Mouse (Mus musculus): Measurements from ENCODE around the gene Rbpms2. TPM values are rescaled to one million over a fixed set of nuclear protein-coding genes. Genes with fewer than 3 reads are reported as not detected.
"Not testable (repeated sequence)": the region's sequence is repeated elsewhere in the genome, so short reads cannot be mapped to it uniquely, and the experiment has no call there.

Rbpms2 gene
- polyA plus RNA-seq, 1 experiment from 2014 or later, result 106 TPM

DNA sequence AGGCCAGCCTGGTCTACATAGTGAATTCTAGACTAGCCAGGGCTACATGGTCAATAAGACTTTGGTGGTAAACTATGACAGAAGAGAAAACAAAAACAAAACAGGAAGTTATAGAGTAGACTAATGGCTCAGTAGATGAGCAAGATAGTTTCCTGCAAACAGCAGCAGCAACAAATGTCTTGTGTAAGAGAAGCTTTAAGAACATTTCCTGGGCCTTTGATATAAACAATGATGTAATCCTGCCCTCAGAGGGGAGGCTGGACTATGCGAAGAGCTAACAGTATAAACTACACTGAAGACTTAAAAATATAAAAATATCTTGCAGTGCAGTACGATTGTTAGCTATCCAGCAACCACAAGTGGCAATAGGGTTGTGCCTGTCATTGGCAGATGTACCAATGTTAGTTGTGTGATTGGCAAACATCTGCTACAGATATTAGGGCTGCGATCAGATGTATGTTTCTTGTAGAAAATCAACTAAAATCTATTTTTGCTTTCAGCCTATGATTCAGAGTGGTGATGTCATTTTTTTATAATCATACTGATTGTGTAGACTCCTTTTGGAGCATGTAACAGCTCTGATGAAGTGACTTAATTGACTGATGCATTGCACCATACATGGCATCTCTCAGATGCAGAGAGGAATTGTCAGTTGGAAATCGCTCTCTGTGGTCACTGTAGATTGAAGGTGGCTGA, 51.6 kb downstream of the Rbpms2 start:
- no peak for ATAC-seq (ENCODE audit: extremely low read depth, insufficient number of reproducible peaks, low FRiP score, low TSS enrichment)
- H3K27ac ChIP-seq (replicated peaks), result peak overlapping the region; percentile 93
- peaks cover 21% of the 10 kb centered on the region for H3K36me3 ChIP-seq
- H3K9ac ChIP-seq, result 0 out of 2 replicates have a peak overlapping the region, but pooled peaks have one; percentile 37
- no peak overlapping the region for H3K4me3 ChIP-seq
- H3K4me2 ChIP-seq, result 0 out of 2 replicates have a peak overlapping the region, but pooled peaks have one; percentile 96
- 67% methylated on average over 4 of the region's 4 CpGs for WGBS
- peaks cover 76% of the 10 kb centered on the region for H3K4me1 ChIP-seq
- H3K9me3 ChIP-seq, result no peaks in the 10 kb centered on the region
- H3K27me3 ChIP-seq (replicated peaks), result no peaks in the 10 kb centered on the region

DNA sequence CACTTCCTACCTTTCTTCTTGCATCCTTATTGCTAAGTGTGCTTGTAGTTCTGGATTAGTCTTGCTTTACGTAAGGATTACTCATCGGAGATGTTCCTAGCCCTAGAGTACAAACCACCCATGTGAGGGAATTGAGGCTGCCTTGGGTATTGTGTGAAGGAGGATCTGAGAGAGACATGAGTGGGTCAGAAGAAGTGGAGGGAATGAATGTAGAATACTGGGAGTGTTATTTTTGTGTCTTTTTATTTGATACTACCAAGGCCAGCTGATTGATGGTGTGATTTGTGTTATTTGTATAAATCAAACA, 52.1 kb downstream of the Rbpms2 start:
- Histone ChIP-seq H3K9ac (0 out of 2 replicates have a peak overlapping the region, but pooled peaks have one; percentile 37), H3K4me1 (peaks cover 76% of the 10 kb centered on the region), H3K4me2 (no peak overlapping the region), H3K36me3 (peaks cover 26% of the 10 kb centered on the region), H3K4me3 (no peak overlapping the region), H3K27me3 (replicated peaks) (no peaks in the 10 kb centered on the region), H3K27ac (replicated peaks) (peak overlapping the region; percentile 17; the same call in 1 of the 2 replicates), H3K9me3 (no peaks in the 10 kb centered on the region)
- no peak for ATAC-seq (ENCODE audit: extremely low read depth, insufficient number of reproducible peaks, low FRiP score, low TSS enrichment)
- WGBS, result 76% methylated on average over 2 of the region's 2 CpGs

DNA sequence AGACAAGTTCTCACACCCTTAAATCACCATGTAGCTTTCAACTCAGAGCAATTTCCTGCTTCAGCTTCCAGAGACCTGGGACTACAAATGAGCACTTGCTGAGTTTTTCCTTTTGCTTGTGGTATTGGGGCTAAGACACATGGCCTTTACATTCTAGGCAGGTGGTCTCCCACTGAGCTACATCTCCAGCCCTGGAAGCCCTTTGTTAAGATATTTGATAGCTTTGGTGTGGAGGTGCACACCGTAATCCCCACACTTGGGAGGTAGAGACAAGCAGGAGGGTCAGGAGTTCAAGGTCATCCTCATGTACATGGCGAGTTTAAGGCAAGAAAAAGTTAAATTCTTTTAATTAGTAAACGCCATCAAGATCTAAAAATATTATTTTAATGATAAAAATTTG, 52.7 kb downstream of the Rbpms2 start:
- Histone ChIP-seq H3K9me3 (no peaks in the 10 kb centered on the region), H3K36me3 (peaks cover 32% of the 10 kb centered on the region), H3K27me3 (replicated peaks) (no peaks in the 10 kb centered on the region), H3K27ac (replicated peaks) (peak overlapping the region; percentile 39), H3K4me1 (peaks cover 73% of the 10 kb centered on the region), H3K4me3 (no peak overlapping the region), H3K4me2 (no peak overlapping the region), H3K9ac (no peak overlapping the region)
- ATAC-seq (ENCODE audit: extremely low read depth, insufficient number of reproducible peaks, low FRiP score, low TSS enrichment), result no peak
- WGBS, result 80% methylated on average over 3 of the region's 3 CpGs

DNA sequence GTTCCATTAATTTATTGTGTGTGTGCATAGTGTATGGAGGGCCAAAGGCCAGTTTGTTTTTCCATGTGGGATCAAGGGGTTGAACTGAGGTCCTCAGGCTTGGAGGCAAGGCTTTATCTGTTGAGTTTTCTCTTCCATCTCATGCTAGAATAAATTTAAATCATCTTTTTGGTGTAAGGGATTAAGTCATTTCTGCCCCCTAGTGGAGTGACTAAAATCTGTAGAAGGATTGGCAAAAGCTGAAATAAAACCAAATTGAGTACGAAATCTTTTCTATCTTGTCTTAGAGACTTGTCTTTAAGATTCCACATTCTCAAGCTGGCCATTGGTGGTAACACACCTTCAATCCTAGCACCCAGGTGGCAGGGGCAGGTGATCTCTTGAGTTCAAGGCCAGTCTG, 53.5 kb downstream of the Rbpms2 start:
- Histone ChIP-seq H3K36me3 (peaks cover 40% of the 10 kb centered on the region), H3K4me3 (no peak overlapping the region), H3K9me3 (no peaks in the 10 kb centered on the region), H3K27ac (replicated peaks) (no peak overlapping the region), H3K27me3 (replicated peaks) (no peaks in the 10 kb centered on the region), H3K4me2 (no peak overlapping the region), H3K4me1 (peaks cover 65% of the 10 kb centered on the region), H3K9ac (no peak overlapping the region)
- no peak for ATAC-seq (ENCODE audit: extremely low read depth, insufficient number of reproducible peaks, low FRiP score, low TSS enrichment)
- 69% methylated on average over 1 of the region's 1 CpGs for WGBS

DNA sequence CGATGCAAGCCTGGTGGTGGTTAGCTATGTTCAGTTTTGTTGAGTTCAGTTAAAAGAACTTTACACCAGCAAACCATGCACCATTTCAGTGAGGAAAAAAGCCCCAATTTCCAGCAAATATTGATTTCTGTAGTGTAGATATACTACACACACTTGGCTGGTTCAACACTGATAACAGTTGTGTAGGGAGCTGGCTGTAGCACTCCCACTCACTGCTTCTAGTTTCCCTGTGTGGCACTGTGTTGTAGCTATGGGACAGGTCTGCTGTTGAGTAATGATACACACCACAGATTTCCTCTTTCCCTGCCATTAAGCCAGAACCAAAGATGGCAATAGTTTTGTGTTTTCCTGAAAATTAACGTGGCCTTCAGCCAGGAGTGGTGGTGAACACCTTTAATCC, 55.3 kb downstream of the Rbpms2 start:
- H3K4me3 ChIP-seq, result no peak overlapping the region
- 78% methylated on average over 2 of the region's 2 CpGs for WGBS
- H3K9ac ChIP-seq, result no peak overlapping the region
- H3K9me3 ChIP-seq, result no peaks in the 10 kb centered on the region
- H3K4me1 ChIP-seq, result peaks cover 48% of the 10 kb centered on the region
- H3K36me3 ChIP-seq, result peaks cover 50% of the 10 kb centered on the region
- H3K4me2 ChIP-seq, result no peak overlapping the region
- no peak for ATAC-seq (ENCODE audit: extremely low read depth, insufficient number of reproducible peaks, low FRiP score, low TSS enrichment)
- H3K27me3 ChIP-seq (replicated peaks), result no peaks in the 10 kb centered on the region
- H3K27ac ChIP-seq (replicated peaks), result no peak overlapping the region

DNA sequence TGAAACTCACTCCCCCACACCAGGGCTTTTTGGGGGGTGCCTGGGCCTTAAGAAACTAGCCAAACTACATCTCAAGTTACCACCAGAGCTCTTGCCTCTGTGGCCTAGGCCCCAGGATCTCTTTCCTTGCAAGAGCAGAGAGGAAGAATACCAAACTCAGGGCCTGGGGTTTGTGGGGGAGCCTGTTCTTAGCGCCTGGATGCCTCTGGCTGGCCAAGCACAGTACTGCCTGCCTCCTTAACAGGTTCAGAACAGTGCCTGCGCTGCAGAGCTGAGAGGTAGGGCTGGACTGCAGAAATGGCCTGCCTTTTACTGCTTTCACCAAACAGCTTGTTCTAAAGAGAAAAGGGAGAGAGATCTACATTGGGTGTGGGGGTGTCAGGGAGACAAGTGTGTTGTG, 60.4 kb downstream of the Rbpms2 start:
- ATAC-seq (ENCODE audit: extremely low read depth, insufficient number of reproducible peaks, low FRiP score, low TSS enrichment); H3K9ac ChIP-seq; H3K27ac ChIP-seq (replicated peaks); H3K27me3 ChIP-seq (replicated peaks); H3K4me2 ChIP-seq; H3K4me3 ChIP-seq; H3K9me3 ChIP-seq: not testable (repeated sequence)
- Histone ChIP-seq H3K36me3 (peaks cover 87% of the 10 kb centered on the region), H3K4me1 (peaks cover 21% of the 10 kb centered on the region)
- WGBS, result 77% methylated on average over 2 of the region's 2 CpGs

DNA sequence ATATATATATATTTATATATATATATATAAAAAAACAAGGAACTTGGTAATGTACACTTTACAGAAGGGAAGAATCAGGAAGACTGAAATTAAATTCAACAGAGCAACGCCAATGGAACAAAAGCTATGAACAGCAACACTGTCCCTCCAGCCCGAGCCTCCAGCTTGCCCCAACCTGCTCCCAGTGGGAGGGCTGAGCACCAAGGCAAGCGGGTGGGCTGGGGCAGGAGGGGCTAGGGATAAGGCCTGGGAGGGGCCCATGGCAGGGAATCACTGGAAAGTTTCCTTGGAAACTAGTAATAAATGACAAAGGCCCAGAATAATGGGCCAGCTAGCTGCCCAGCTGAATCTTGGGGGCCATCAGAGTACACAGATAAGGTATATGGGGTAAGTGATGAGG, 63.0 kb downstream of the Rbpms2 start:
- 63% methylated on average over 3 of the region's 3 CpGs for WGBS
- Histone ChIP-seq H3K4me3 (no peak overlapping the region), H3K9me3 (no peaks in the 10 kb centered on the region), H3K36me3 (peaks cover 88% of the 10 kb centered on the region), H3K27ac (replicated peaks) (0 out of 2 replicates have a peak overlapping the region, but pooled peaks have one; percentile 36), H3K9ac (no peak overlapping the region), H3K4me2 (no peak overlapping the region), H3K4me1 (peaks cover 40% of the 10 kb centered on the region), H3K27me3 (replicated peaks) (no peaks in the 10 kb centered on the region)
- ATAC-seq (ENCODE audit: extremely low read depth, insufficient number of reproducible peaks, low FRiP score, low TSS enrichment), result no peak

DNA sequence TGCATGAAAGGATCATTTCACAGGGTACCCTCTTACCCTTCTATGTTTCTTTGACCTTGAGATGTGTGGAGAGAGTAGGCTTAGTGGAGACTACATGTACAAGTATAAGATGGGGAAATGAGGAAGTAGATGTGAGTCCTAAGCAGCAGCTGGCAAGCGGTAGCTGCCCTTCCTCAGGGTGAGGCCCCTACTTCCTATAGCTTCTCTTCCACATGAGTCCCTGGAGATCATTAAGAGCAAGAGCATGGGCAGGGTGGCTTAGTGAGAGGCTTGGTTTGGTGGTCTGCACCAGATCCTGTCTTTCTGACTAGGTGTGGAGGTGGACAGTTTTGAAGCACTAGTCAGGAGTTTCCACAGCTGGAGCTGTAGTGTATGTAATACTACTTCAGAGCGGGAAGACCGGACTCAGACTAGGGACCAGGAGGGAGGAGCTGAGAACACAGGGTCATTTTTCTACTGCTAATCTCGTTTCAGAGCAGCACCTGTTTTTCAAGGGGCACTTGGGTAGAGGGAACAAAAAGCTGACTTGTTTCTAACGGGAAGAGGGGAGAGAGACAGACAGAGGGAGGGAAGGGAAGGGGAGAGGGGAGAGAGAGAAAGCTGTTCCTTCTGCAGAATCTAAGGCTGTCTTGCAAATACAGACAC, 63.6 kb downstream of the Rbpms2 start:
- peaks cover 88% of the 10 kb centered on the region for H3K36me3 ChIP-seq

DNA sequence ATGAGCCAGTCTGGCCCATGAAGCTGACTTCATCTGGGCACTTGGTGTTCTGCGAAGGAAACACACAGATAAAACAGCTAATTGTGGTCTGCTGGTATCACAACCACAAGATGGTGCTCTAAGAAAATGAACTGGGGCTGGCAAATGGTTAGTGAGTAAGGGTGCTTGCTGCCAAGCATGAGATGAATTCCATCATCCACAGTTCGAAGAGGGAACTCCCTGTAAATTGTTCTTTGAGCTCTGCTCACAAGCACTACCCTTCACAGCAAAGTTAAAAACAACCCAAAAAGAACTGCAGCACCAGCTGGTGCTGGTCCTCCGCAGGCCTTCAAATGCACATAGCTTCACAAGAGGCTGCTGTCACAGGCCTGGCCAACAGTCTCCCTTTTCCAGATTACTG, 66.2 kb downstream of the Rbpms2 start:
- peaks cover 42% of the 10 kb centered on the region for H3K4me1 ChIP-seq
- WGBS, result 52% methylated on average over 3 of the region's 3 CpGs
- 0 out of 2 replicates have a peak overlapping the region, but pooled peaks have one; percentile 6 for H3K9ac ChIP-seq
- no peaks in the 10 kb centered on the region for H3K27me3 ChIP-seq (replicated peaks)
- H3K36me3 ChIP-seq, result peaks cover 97% of the 10 kb centered on the region
- H3K4me2 ChIP-seq, result no peak overlapping the region
- H3K27ac ChIP-seq (replicated peaks), result peak overlapping the region; percentile 67
- H3K4me3 ChIP-seq, result no peak overlapping the region
- H3K9me3 ChIP-seq, result no peaks in the 10 kb centered on the region
- no peak for ATAC-seq (ENCODE audit: extremely low read depth, insufficient number of reproducible peaks, low FRiP score, low TSS enrichment)

More for the DNA sequence above, 63.6 kb downstream of the Rbpms2 start:
- Histone ChIP-seq H3K9me3 (no peaks in the 10 kb centered on the region), H3K27me3 (replicated peaks) (no peaks in the 10 kb centered on the region), H3K27ac (replicated peaks) (peak overlapping the region; percentile 59; the same call in 1 of the 2 replicates), H3K4me1 (peaks cover 42% of the 10 kb centered on the region), H3K4me3 (no peak overlapping the region), H3K9ac (peak overlapping the region; percentile 28; the same call in 1 of the 2 replicates), H3K4me2 (no peak overlapping the region)
- 42% methylated on average over 5 of the region's 5 CpGs for WGBS
- ATAC-seq (ENCODE audit: extremely low read depth, insufficient number of reproducible peaks, low FRiP score, low TSS enrichment), result no peak

DNA sequence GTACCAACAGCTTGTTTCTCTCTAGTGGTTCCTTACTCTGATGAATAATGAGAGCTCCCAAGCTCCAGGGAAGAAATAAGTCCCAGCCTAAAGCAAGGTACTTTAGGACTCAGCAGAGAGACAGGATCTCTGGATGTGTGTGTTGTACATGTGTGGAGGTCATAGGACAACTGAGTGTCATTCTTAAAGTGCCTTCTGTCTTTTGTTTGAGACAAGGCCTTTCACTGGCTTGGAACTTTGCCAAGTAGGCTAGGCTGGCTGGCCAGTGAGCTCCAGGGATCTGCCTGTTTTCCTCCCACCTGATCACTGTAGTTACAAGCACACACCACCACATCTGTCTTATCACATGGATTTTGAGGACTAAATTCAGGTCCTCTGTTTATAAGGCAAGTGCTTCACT, 66.9 kb downstream of the Rbpms2 start:
- Histone ChIP-seq H3K4me2 (no peak overlapping the region), H3K9me3 (no peaks in the 10 kb centered on the region), H3K9ac (0 out of 2 replicates have a peak overlapping the region, but pooled peaks have one; percentile 6), H3K36me3 (peaks cover 97% of the 10 kb centered on the region), H3K4me1 (peaks cover 42% of the 10 kb centered on the region), H3K27ac (replicated peaks) (peak overlapping the region; percentile 67), H3K27me3 (replicated peaks) (no peaks in the 10 kb centered on the region), H3K4me3 (no peak overlapping the region)
- no peak for ATAC-seq (ENCODE audit: extremely low read depth, insufficient number of reproducible peaks, low FRiP score, low TSS enrichment)

DNA sequence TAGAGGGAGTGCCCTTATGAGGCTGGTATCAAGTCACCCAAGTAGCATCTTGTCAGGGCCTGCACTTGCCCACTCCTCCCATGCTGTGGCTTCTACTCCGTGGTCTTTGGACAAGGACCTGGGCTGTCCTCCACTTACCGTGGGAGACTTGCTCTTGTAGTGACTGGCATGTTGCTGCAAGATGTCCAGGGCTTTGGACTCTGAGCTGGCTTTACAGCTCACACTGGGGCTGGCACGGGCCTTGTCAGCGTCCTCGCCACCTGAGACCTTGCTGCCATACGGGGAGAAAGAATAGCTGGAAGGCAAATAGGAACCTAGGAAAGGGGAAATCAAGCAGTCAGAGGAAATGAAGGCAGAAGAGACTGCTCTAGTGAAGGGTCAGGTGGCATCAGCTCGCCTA, 67.9 kb downstream of the Rbpms2 start:
- H3K27me3 ChIP-seq (replicated peaks), result no peaks in the 10 kb centered on the region
- peaks cover 98% of the 10 kb centered on the region for H3K36me3 ChIP-seq
- no peak overlapping the region for H3K9ac ChIP-seq
- H3K4me1 ChIP-seq, result peaks cover 37% of the 10 kb centered on the region
- ATAC-seq (ENCODE audit: extremely low read depth, insufficient number of reproducible peaks, low FRiP score, low TSS enrichment), result no peak
- no peak overlapping the region for H3K4me2 ChIP-seq
- H3K4me3 ChIP-seq, result no peak overlapping the region
- no peaks in the 10 kb centered on the region for H3K9me3 ChIP-seq
- no peak overlapping the region; the same call in 1 of the 2 replicates for H3K27ac ChIP-seq (replicated peaks)
- WGBS, result 83% methylated on average over 7 of the region's 7 CpGs

DNA sequence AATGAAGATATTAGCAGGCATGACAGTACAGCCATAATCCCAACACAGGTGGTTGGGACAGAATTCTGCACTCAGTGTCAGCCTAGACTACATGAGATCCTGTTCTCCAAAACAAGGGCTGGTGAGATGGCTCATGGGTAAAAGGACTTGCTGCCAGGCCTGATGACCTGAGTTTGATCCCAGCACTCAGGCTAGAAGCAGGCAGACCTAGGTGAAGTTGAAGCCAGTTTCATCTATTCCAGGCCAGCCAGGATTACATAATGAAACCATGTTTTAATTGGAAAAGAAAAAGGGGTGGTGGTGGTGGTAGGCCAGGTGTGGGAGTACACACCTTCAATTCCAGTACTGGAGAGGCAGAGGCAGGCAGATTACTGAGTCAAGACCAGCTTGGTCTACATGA, 68.5 kb downstream of the Rbpms2 start:
- no peak overlapping the region for H3K4me3 ChIP-seq
- no peak overlapping the region for H3K4me2 ChIP-seq
- H3K27ac ChIP-seq (replicated peaks), result no peak overlapping the region
- ATAC-seq (ENCODE audit: extremely low read depth, insufficient number of reproducible peaks, low FRiP score, low TSS enrichment), result no peak
- no peaks in the 10 kb centered on the region for H3K27me3 ChIP-seq (replicated peaks)
- no peak overlapping the region for H3K9ac ChIP-seq
- peaks cover 31% of the 10 kb centered on the region for H3K4me1 ChIP-seq
- H3K36me3 ChIP-seq, result peaks cover 98% of the 10 kb centered on the region
- H3K9me3 ChIP-seq, result no peaks in the 10 kb centered on the region
